ENCODE assay signal across 8 mouse cellular contexts in genomic region chr1:97771118-97771517, GRCm38 (mm10). TPM values are rescaled to one million over a fixed set of nuclear protein-coding genes. Genes with fewer than 3 reads are reported as not detected.
DNase-seq lines count a peak whose midpoint lies in the region; ATAC-seq and TF ChIP-seq lines count a peak whose summit lies in the region.

No protein-coding gene starts in this region.

- peak overlapping the region; percentile 79 for H3K4me3 ChIP-seq in erythroblast, embryonic 14.5 days (replicated peaks)
- H3K4me3 ChIP-seq in cortical plate, adult 2 months (ENCODE audit: insufficient read depth, low read length), result peak overlapping the region; percentile 94; the same call in 1 of the 2 replicates

- H3K4me1 ChIP-seq in erythroblast, embryonic 14.5 days (ENCODE audit: control insufficient read depth), result peaks cover 57% of the 10 kb centered on the region
- H3K4me1 ChIP-seq in cortical plate, adult 2 months (ENCODE audit: control insufficient read depth, insufficient read depth, low read length), result peaks cover 2% of the 10 kb centered on the region; the same call in 1 of the 2 replicates

- no peaks in the 10 kb centered on the region for H3K9me3 ChIP-seq in erythroblast, embryonic 14.5 days (ENCODE audit: control insufficient read depth, low read length)

- no peaks in the 10 kb centered on the region for H3K27me3 ChIP-seq in erythroblast, embryonic 14.5 days (ENCODE audit: control insufficient read depth)

- intact Hi-C loops in heart, postnatal 10 days (cut with DNase I), result loop anchor here (2.0 to 5.0 kb wide), 2 partner anchors 109 to 206 kb away; partner anchors contain the start of gene D1Ertd622e

- ATAC-seq in erythroblast, adult 5-6 weeks (replicated peaks; ENCODE audit: low FRiP score, poor library complexity, severe bottlenecking), result no peak
- no peak for ATAC-seq in inflammation-experienced regulatory T-cells, adult 6 months

- TF ChIP-seq CTCF in cortical plate, adult 2 months (IDR thresholded peaks at IDR 0.05; ENCODE audit: extremely low read depth, insufficient read depth, low read length), result no peak

- no peak for TF ChIP-seq POLR2A in cortical plate, adult 2 months (IDR thresholded peaks at IDR 0.05; ENCODE audit: extremely low read depth, insufficient read depth, low read length)

- H3K27ac ChIP-seq in cortical plate, adult 2 months (ENCODE audit: insufficient read depth, low read length), result no peak overlapping the region

- peak; percentile 50 to 55 for DNase-seq in heart, postnatal 10 days
- DNase-seq in lung, postnatal 4 days, result peak; percentile 8 to 23
- DNase-seq in urinary bladder, adult 2 months (ENCODE audit: low spot score), result no peak
- DNase-seq in spleen, postnatal 4 days (ENCODE audit: low spot score in 2 of 2), result no peak

- H3K36me3 ChIP-seq in erythroblast, embryonic 14.5 days (ENCODE audit: control insufficient read depth), result peaks cover 11% of the 10 kb centered on the region

RNA-seq across cellular contexts. Expression of gene Ppip5k2, which starts 0.9 kb away (rescaled TPM):
- polyA plus RNA-seq in erythroblast, embryonic 14.5 days (2012), result 0.04 and 0.11 TPM in 2 replicates
- 7.7 and 15.0 TPM in 2 replicates for total RNA-seq in erythroblast, adult 5-6 weeks (2015; ENCODE audit: low replicate concordance)
- 12.3 and 13.1 TPM in 2 replicates for total RNA-seq in erythroblast, adult 5-6 weeks (2017; ENCODE audit: low replicate concordance)
- polyA plus RNA-seq in cortical plate, adult 2 months (2012; rRNA removed), result 23.9 TPM in 2 replicates
- 10 to 100 TPM; 72.2 to 91.8 TPM for total RNA-seq in heart, postnatal 10 days (2021)
- polyA plus RNA-seq in urinary bladder, adult 2 months (2012; rRNA removed), result 10.5 and 10.9 TPM in 2 replicates
- 10 to 100 TPM; 30.7 to 38.6 (median 38.6) TPM for polyA plus RNA-seq in inflammation-experienced regulatory T-cells, adult 6 months (2017; shearing (Covaris generic))

RNA-seq across cellular contexts. Expression of gene Gin1, which starts 1.1 kb away (rescaled TPM):
- polyA plus RNA-seq in erythroblast, embryonic 14.5 days (2012), result 0.19 and 0.29 TPM in 2 replicates
- total RNA-seq in erythroblast, adult 5-6 weeks (2015; ENCODE audit: low replicate concordance), result 8.6 and 9.6 TPM in 2 replicates
- total RNA-seq in erythroblast, adult 5-6 weeks (2017; ENCODE audit: low replicate concordance), result 6.8 and 9.6 TPM in 2 replicates
- polyA plus RNA-seq in cortical plate, adult 2 months (2012; rRNA removed), result 9.1 and 9.8 TPM in 2 replicates
- total RNA-seq in heart, postnatal 10 days (2021), result 10 to 100 TPM in 1 of 2 experiments, 1 to 10 TPM in 1; 9.1 to 10.1 TPM
- 8.6 and 9.2 TPM in 2 replicates for polyA plus RNA-seq in urinary bladder, adult 2 months (2012; rRNA removed)
- 10 to 100 TPM; 18.8 to 27.8 (median 21.5) TPM for polyA plus RNA-seq in inflammation-experienced regulatory T-cells, adult 6 months (2017; shearing (Covaris generic))

Comparison
In these comparisons a context has a peak if more than half of its experiments do, and no peak if none do; other contexts are left out.
1. DNase-seq: peak in heart, postnatal 10 days (2 of 2) and lung, postnatal 4 days (2 of 2); none in urinary bladder, adult 2 months (single experiment) and spleen, postnatal 4 days (0 of 2).
2. RNA of gene Ppip5k2, which starts 0.9 kb away (polyA plus RNA-seq): 30.7 to 38.6 TPM in inflammation-experienced regulatory T-cells, adult 6 months, 23.9 TPM in cortical plate, adult 2 months and 10.5 to 10.9 TPM in urinary bladder, adult 2 months; 0.04 to 0.11 TPM in erythroblast, embryonic 14.5 days; every median in the first group is over 10 times any median in the second.